Mouse (Mus musculus): Measurements from ENCODE around the gene Phf20.
"Not testable (repeated sequence)": the region's sequence is repeated elsewhere in the genome, so short reads cannot be mapped to it uniquely, and the experiment has no call there.

Phf20 gene

GRCm38 (mm10) chr2:156199944-156200343, 3.7 kb downstream of the Phf20 start:
- no peak for DNase-seq (ENCODE audit: low spot score)

GRCm38 (mm10) chr2:156201486-156201885, 5.2 kb downstream of the Phf20 start:
- no peak for DNase-seq (ENCODE audit: low spot score)

- DNase-seq (ENCODE audit: low spot score): no peak
Observed at GRCm38 (mm10) chr2:156202848-156203437, 6.7 kb downstream of the Phf20 start.

GRCm38 (mm10) chr2:156203917-156204316, 7.7 kb downstream of the Phf20 start:
- DNase-seq (ENCODE audit: low spot score): no peak

- no peak for DNase-seq (ENCODE audit: low spot score)
Observed at GRCm38 (mm10) chr2:156217786-156218185, 21.5 kb downstream of the Phf20 start.

- no peak for DNase-seq (ENCODE audit: low spot score)
Observed at GRCm38 (mm10) chr2:156222100-156222499, 25.8 kb downstream of the Phf20 start.

GRCm38 (mm10) chr2:156224043-156224442, 27.8 kb downstream of the Phf20 start:
- DNase-seq (ENCODE audit: low spot score): no peak

GRCm38 (mm10) chr2:156227689-156228088, 31.4 kb downstream of the Phf20 start:
- no peak for DNase-seq (ENCODE audit: low spot score)

GRCm38 (mm10) chr2:156229171-156229570, 32.9 kb downstream of the Phf20 start:
- DNase-seq (ENCODE audit: low spot score): no peak

- DNase-seq (ENCODE audit: low spot score): no peak
Observed at GRCm38 (mm10) chr2:156231340-156231739, 35.1 kb downstream of the Phf20 start.

GRCm38 (mm10) chr2:156233275-156233948, 37.1 kb downstream of the Phf20 start:
- no peak for DNase-seq (ENCODE audit: low spot score)

GRCm38 (mm10) chr2:156234016-156234415, 37.8 kb downstream of the Phf20 start:
- not testable (repeated sequence) for DNase-seq (ENCODE audit: low spot score)

- no peak for DNase-seq (ENCODE audit: low spot score)
Observed at GRCm38 (mm10) chr2:156235847-156236246, 39.6 kb downstream of the Phf20 start.

- no peak for DNase-seq (ENCODE audit: low spot score)
Observed at GRCm38 (mm10) chr2:156241662-156242061, 45.4 kb downstream of the Phf20 start.

- no peak for DNase-seq (ENCODE audit: low spot score)
Observed at GRCm38 (mm10) chr2:156243011-156243410, 46.7 kb downstream of the Phf20 start.

- DNase-seq (ENCODE audit: low spot score): no peak
Observed at GRCm38 (mm10) chr2:156247599-156247998, 51.3 kb downstream of the Phf20 start.

- no peak for DNase-seq (ENCODE audit: low spot score)
Observed at GRCm38 (mm10) chr2:156250761-156251160, 54.5 kb downstream of the Phf20 start.

- DNase-seq (ENCODE audit: low spot score): no peak
Observed at GRCm38 (mm10) chr2:156251291-156251690, 55.0 kb downstream of the Phf20 start.

- no peak for DNase-seq (ENCODE audit: low spot score)
Observed at GRCm38 (mm10) chr2:156257051-156257450, 60.8 kb downstream of the Phf20 start.

- DNase-seq (ENCODE audit: low spot score): no peak
Observed at GRCm38 (mm10) chr2:156257922-156258761, 61.9 kb downstream of the Phf20 start.

GRCm38 (mm10) chr2:156260968-156261367, 64.7 kb downstream of the Phf20 start:
- DNase-seq (ENCODE audit: low spot score): no peak

GRCm38 (mm10) chr2:156263204-156263893, 67.1 kb downstream of the Phf20 start:
- no peak for DNase-seq (ENCODE audit: low spot score)

Measured in spleen, adult 12 weeks (tissue).